Mouse (Mus musculus): ENCODE results near the gene Kcnj12.

GRCm38 (mm10) chr11:61110113-61110512, 87.7 kb downstream of the Kcnj12 start:
- no peak for TF ChIP-seq CTCF (IDR thresholded peaks at IDR 0.05)
- no peak for TF ChIP-seq EP300 (IDR thresholded peaks at IDR 0.05)
